Mouse (Mus musculus) c-Kit-negative CD71-positive TER-119-positive erythroid progenitor cells, embryonic 14.5 days (primary cell): ENCODE measurements around the gene Fam84b.
"Not testable (repeated sequence)": the region's sequence is repeated elsewhere in the genome, so short reads cannot be mapped to it uniquely, and the experiment has no call there.

Experiments used
- DNase-seq: peaks from one replicate; pipeline ENCODE4 v3.0.0-alpha.2; 2013; ENCODE audit warnings: low read depth, low spot score

Gene Fam84b

GRCm38 (mm10) chr15:60853231-60853999 is at the start of gene Fam84b:
Gene Fam84b, minus strand, starts transcription at chr15:60853778.
- DNase-seq, result no peak

- no peak for DNase-seq
Measured at GRCm38 (mm10) chr15:60898187-60898965, 44.8 kb upstream of the Fam84b start.

- DNase-seq, result no peak
Measured at GRCm38 (mm10) chr15:60896040-60896439, 42.5 kb upstream of the Fam84b start.

GRCm38 (mm10) chr15:60892976-60893463 is 39.4 kb upstream of the Fam84b start:
- DNase-seq, result no peak

GRCm38 (mm10) chr15:60888724-60889123 is 35.1 kb upstream of the Fam84b start:
- no peak for DNase-seq

GRCm38 (mm10) chr15:60875721-60876120 is 22.1 kb upstream of the Fam84b start:
- DNase-seq, result no peak

GRCm38 (mm10) chr15:60862417-60862816 is 8.8 kb upstream of the Fam84b start:
- no peak for DNase-seq

GRCm38 (mm10) chr15:60855112-60855511 is 1.5 kb upstream of the Fam84b start:
- DNase-seq, result no peak

- DNase-seq, result no peak
Measured at GRCm38 (mm10) chr15:60854151-60854550, 573 bp upstream of the Fam84b start.

- DNase-seq, result no peak
Measured at GRCm38 (mm10) chr15:60848630-60849029, 4.9 kb downstream of the Fam84b start.

- no peak for DNase-seq
Measured at GRCm38 (mm10) chr15:60846291-60846690, 7.3 kb downstream of the Fam84b start.

GRCm38 (mm10) chr15:60845886-60846285 is 7.7 kb downstream of the Fam84b start:
- DNase-seq, result no peak

GRCm38 (mm10) chr15:60841785-60842184 is 11.8 kb downstream of the Fam84b start:
- DNase-seq, result no peak

GRCm38 (mm10) chr15:60841312-60841711 is 12.3 kb downstream of the Fam84b start:
- not testable (repeated sequence) for DNase-seq

GRCm38 (mm10) chr15:60840296-60840670 is 13.3 kb downstream of the Fam84b start:
- DNase-seq, result no peak

- no peak for DNase-seq
Measured at GRCm38 (mm10) chr15:60839539-60840295, 13.9 kb downstream of the Fam84b start.

- DNase-seq, result no peak
Measured at GRCm38 (mm10) chr15:60838135-60838534, 15.4 kb downstream of the Fam84b start.

- no peak for DNase-seq
Measured at GRCm38 (mm10) chr15:60837719-60838118, 15.9 kb downstream of the Fam84b start.

- no peak for DNase-seq
Measured at GRCm38 (mm10) chr15:60836321-60836720, 17.3 kb downstream of the Fam84b start.

- no peak for DNase-seq
Measured at GRCm38 (mm10) chr15:60834598-60835571, 18.7 kb downstream of the Fam84b start.
